Mouse (Mus musculus): Measurements from ENCODE around the gene Dcxr. TPM values are rescaled to one million over a fixed set of nuclear protein-coding genes. Genes with fewer than 3 reads are reported as not detected.
"Not testable (repeated sequence)": the region's sequence is repeated elsewhere in the genome, so short reads cannot be mapped to it uniquely, and the experiment has no call there.

The Dcxr gene
- polyA plus RNA-seq, 1 experiment, result 8.6 TPM

DNA sequence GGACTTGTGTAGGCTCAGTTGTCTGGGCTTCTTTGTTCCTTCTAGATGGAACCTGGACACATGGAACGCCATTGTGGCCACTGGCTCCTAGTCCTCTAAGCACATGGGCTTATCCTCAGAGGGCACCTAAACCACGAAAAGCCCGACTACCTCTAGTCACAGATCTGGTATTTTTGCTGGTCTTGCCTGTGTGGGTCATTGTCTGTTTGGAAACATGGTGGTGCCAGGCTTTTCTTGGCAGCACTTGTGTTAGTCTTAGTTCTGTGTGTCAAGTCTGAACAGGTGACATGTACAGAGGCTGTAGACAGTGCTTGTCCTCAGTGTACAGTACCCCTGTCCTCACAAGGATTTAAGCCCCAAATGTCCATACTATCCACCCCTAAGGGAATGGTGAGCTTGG lies 43.5 kb downstream of the Dcxr start:
- no peak for DNase-seq (ENCODE audit: low read depth)

DNA sequence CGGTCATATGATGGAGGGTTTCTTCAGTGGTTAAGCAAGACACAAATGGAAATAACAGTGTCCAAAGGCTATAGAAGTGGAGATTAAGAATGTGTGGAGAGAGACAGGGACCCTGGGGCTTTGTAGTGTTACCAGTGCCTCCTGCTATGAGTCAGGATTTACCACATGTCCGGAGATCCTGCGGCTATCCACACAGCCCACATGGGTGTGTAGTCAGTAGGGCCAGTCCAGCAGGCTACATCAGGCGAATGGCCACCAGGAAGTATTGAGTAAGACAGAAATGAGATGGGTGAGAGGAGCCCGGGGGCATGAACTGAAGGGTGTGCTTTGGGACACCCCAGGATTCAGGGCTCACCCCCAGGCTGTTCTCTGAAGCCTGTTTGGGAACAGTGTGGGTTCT lies 44.4 kb downstream of the Dcxr start:
- no peak for DNase-seq (ENCODE audit: low read depth)
- TF ChIP-seq POLR2A (IDR thresholded peaks at IDR 0.05; ENCODE audit: borderline replicate concordance, extremely low read depth, insufficient read depth, insufficient read length, poor library complexity, severe bottlenecking), result no peak
- TF ChIP-seq CTCF (IDR thresholded peaks at IDR 0.05; ENCODE audit: borderline replicate concordance, extremely low read depth, insufficient read depth, insufficient read length), result no peak

More for the DNA sequence above, 43.5 kb downstream of the Dcxr start:
- TF ChIP-seq POLR2A (IDR thresholded peaks at IDR 0.05; ENCODE audit: borderline replicate concordance, extremely low read depth, insufficient read depth, insufficient read length, poor library complexity, severe bottlenecking) (no peak), CTCF (IDR thresholded peaks at IDR 0.05; ENCODE audit: borderline replicate concordance, extremely low read depth, insufficient read depth, insufficient read length) (no peak)

DNA sequence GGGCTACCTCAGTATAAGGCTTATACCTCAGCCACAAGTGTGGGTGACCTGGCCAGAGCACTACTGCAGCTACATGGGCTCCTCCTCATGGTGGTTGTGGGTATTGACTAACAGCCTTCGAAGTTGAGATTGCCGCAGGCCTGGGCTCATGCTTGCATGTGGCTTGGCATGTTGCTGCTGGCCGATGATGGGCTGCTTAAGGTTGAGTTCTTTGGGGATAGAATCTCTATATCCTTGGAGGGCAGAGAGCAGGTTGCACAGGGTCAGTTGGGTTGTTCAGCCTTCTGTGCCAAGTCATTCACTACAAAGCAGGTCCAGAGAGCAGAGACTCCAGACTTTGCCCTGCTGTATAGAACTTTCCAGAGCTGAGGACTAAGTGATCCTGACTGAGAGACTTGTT lies 47.2 kb downstream of the Dcxr start:
- TF ChIP-seq POLR2A (IDR thresholded peaks at IDR 0.05; ENCODE audit: borderline replicate concordance, extremely low read depth, insufficient read depth, insufficient read length, poor library complexity, severe bottlenecking), result no peak
- TF ChIP-seq CTCF (IDR thresholded peaks at IDR 0.05; ENCODE audit: borderline replicate concordance, extremely low read depth, insufficient read depth, insufficient read length), result peak; percentile 29; the same call in 1 of the 2 replicates
- no peak for DNase-seq (ENCODE audit: low read depth)

DNA sequence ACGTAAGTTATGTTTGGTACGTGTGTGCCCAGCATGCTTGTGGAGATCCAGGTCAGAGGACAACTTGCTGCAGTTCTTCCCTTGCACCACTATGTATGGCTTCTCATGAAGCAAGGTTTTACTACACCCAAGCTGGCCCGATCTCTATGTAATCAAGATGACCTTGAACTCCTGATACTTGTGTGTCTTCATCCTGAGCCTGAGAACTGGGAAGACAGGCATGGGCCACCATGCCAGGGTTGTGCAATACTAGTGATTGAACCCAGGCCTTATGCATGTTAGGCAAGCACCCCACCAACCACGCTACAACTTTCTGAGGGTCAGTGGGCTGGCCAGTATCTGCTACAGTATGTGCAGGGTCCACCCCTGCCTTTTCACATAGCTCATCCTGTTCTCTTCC lies 50.1 kb downstream of the Dcxr start:
- DNase-seq (ENCODE audit: low read depth), result no peak
- TF ChIP-seq POLR2A (IDR thresholded peaks at IDR 0.05; ENCODE audit: borderline replicate concordance, extremely low read depth, insufficient read depth, insufficient read length, poor library complexity, severe bottlenecking), result no peak
- TF ChIP-seq CTCF (IDR thresholded peaks at IDR 0.05; ENCODE audit: borderline replicate concordance, extremely low read depth, insufficient read depth, insufficient read length), result no peak

DNA sequence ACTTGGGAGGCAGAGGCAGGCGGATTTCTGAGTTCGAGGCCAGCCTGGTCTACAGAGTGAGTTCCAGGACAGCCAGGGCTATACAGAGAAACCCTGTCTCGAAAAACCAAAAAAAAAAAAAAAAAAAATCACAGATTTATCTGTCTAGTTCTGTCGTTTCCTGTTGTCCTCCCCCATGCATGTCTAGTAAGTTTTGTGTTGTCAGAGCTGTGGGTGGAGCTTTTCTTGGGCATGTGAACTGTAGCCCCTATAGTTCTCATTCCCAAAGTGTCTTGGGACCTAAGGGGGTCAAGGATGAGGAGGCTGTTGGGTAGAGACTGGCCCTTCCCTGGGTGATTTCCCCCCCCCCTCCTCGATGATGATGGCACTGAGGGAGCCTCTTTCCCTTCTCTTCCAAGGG lies 51.2 kb downstream of the Dcxr start:
- DNase-seq (ENCODE audit: low read depth), result not testable (repeated sequence)

Other genes starting within 250 kb of the Dcxr start
- 96.3 and 107 TPM in 2 replicates for gene Mrpl12, start 242.7 kb downstream of the Dcxr start, polyA plus RNA-seq (2012; rRNA removed)
- gene Slc25a10, start 235.4 kb downstream of the Dcxr start, polyA plus RNA-seq (2012; rRNA removed), result 40.6 and 57.3 TPM in 2 replicates
- gene Gcgr, start 196.6 kb downstream of the Dcxr start, polyA plus RNA-seq (2012; rRNA removed), result 0.32 and 0.36 TPM in 2 replicates
- 204 and 253 TPM in 2 replicates for gene Mcrip1, start 177.6 kb downstream of the Dcxr start, polyA plus RNA-seq (2012; rRNA removed)
- gene Ppp1r27, start 176.1 kb downstream of the Dcxr start, polyA plus RNA-seq (2012; rRNA removed), result not detected in 2 replicates
- 162 and 206 TPM in 2 replicates for gene P4hb, start 154.0 kb downstream of the Dcxr start, polyA plus RNA-seq (2012; rRNA removed)
- 540 and 581 TPM in 2 replicates for gene Arhgdia, start 145.7 kb downstream of the Dcxr start, polyA plus RNA-seq (2012; rRNA removed)
- 86.8 and 89.7 TPM in 2 replicates for gene Alyref, start 128.9 kb downstream of the Dcxr start, polyA plus RNA-seq (2012; rRNA removed)
- gene Anapc11, start 128.9 kb downstream of the Dcxr start, polyA plus RNA-seq (2012; rRNA removed), result 175 and 222 TPM in 2 replicates
- gene Npb, start 118.8 kb downstream of the Dcxr start, polyA plus RNA-seq (2012; rRNA removed), result 0.29 and 0.45 TPM in 2 replicates
- 229 and 307 TPM in 2 replicates for gene Pcyt2, start 109.3 kb downstream of the Dcxr start, polyA plus RNA-seq (2012; rRNA removed)
- gene Sirt7, start 102.0 kb downstream of the Dcxr start, polyA plus RNA-seq (2012; rRNA removed), result 59.4 and 85.8 TPM in 2 replicates
- gene Mafg, start 93.7 kb downstream of the Dcxr start, polyA plus RNA-seq (2012; rRNA removed), result 57.4 and 57.6 TPM in 2 replicates
- gene Pycr1, start 83.5 kb downstream of the Dcxr start, polyA plus RNA-seq (2012; rRNA removed), result 19.9 and 26.8 TPM in 2 replicates
- 0.35 and 0.51 TPM in 2 replicates for gene Myadml2, start 79.1 kb downstream of the Dcxr start, polyA plus RNA-seq (2012; rRNA removed)
- gene Notum, start 66.1 kb downstream of the Dcxr start, polyA plus RNA-seq (2012; rRNA removed), result 1.7 and 2.7 TPM in 2 replicates
- gene Aspscr1, start 54.3 kb downstream of the Dcxr start, polyA plus RNA-seq (2012; rRNA removed), result 83.0 and 90.3 TPM in 2 replicates
- gene Cenpx, start 13.5 kb downstream of the Dcxr start, polyA plus RNA-seq (2012; rRNA removed), result 59.7 and 89.6 TPM in 2 replicates
- gene Lrrc45, start 13.4 kb downstream of the Dcxr start, polyA plus RNA-seq (2012; rRNA removed), result 97.6 and 128 TPM in 2 replicates
- 425 and 438 TPM in 2 replicates for gene Rac3, start 5.8 kb downstream of the Dcxr start, polyA plus RNA-seq (2012; rRNA removed)
- gene Cbr2, start 4.8 kb upstream of the Dcxr start, polyA plus RNA-seq (2012; rRNA removed), result 0.53 and 0.66 TPM in 2 replicates
- 0.76 and 1.9 TPM in 2 replicates for gene Hmga1b, start 35.5 kb upstream of the Dcxr start, polyA plus RNA-seq (2012; rRNA removed)
- 117 and 119 TPM in 2 replicates for gene Rfng, start 56.9 kb upstream of the Dcxr start, polyA plus RNA-seq (2012; rRNA removed)
- gene Gps1, start 57.0 kb upstream of the Dcxr start, polyA plus RNA-seq (2012; rRNA removed), result 277 and 337 TPM in 2 replicates
- gene Dus1l, start 69.1 kb upstream of the Dcxr start, polyA plus RNA-seq (2012; rRNA removed), result 38.9 and 43.9 TPM in 2 replicates
- gene Fasn, start 97.3 kb upstream of the Dcxr start, polyA plus RNA-seq (2012; rRNA removed), result 298 and 471 TPM in 2 replicates
- gene Ccdc57, start 205.6 kb upstream of the Dcxr start, polyA plus RNA-seq (2012; rRNA removed), result 5.6 and 7.2 TPM in 2 replicates
- gene Slc16a3, start 221.2 kb upstream of the Dcxr start, polyA plus RNA-seq (2012; rRNA removed), result 9.4 and 10.9 TPM in 2 replicates

Measured in brain, embryonic 14.5 days (tissue).